Mouse (Mus musculus): Measurements from ENCODE around the gene Il1r1. TPM values are rescaled to one million over a fixed set of nuclear protein-coding genes. Genes with fewer than 3 reads are reported as not detected.

Gene Il1r1
- polyA plus RNA-seq, 1 experiment from 2014 or later = 0.62 TPM

DNA sequence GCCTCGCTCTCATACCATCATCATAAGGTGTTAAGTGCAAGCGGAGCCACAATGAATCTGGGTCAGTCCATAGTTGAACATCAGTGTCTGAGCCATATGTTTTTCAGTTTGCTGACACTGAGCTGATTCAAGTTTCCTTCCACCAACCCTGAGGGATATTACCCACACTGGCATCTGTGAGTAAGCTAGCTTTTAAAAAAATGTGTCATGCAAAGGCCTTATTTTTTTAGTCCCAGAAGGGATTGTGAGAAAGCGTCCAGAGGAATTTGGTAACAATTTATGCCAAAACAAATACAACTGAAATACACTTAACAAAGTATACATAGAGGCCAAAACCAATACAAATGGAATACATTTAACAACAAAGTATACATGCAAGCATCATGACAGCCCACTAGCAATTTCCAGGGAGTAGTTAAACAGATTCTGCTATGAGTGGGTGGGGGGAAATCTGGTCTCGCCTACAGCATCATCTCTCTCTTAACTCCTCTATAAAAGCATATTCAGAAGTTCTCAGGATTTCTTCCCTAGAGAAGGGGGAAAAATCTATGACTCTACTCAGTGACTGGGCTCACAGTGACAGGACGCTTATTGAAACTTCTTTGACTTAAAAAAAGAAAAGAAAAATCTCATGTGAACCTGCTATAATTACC, 10.8 kb downstream of the Il1r1 start:
- Histone ChIP-seq H3K36me3 (replicated peaks) (no peaks in the 10 kb centered on the region), H3K9me3 (no peaks in the 10 kb centered on the region), H3K4me3 (no peak overlapping the region), H3K4me1 (peaks cover 29% of the 10 kb centered on the region), H3K27ac (replicated peaks) (no peak overlapping the region), H3K27me3 (replicated peaks; ENCODE audit: low read depth, poor library complexity, severe bottlenecking) (no peaks in the 10 kb centered on the region)
- no peak for DNase-seq (ENCODE audit: low spot score)
- WGBS = 85% methylated on average over 5 of the region's 5 CpGs

DNA sequence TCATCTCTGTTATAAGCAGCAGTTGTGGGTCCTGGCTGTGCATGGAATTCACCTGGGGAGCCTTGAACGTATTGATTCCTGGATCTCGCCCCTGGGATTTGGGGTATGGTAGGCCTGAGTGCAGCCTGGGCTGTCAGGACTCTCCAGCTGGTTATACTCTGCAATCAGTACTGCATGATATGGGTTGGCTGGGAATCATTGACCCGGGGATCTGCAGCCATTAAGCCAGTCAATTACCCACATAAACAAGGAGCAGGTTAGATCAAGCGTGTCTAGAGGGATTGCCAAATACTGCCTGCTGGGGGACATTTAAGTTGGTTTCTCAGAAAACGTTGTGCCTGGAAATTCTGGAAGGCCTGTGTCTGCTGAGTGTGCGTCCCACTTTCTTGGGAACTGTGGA, 11.8 kb downstream of the Il1r1 start:
- H3K4me3 ChIP-seq = no peak overlapping the region
- no peaks in the 10 kb centered on the region for H3K27me3 ChIP-seq (replicated peaks; ENCODE audit: low read depth, poor library complexity, severe bottlenecking)
- no peak for DNase-seq (ENCODE audit: low spot score)
- no peaks in the 10 kb centered on the region for H3K9me3 ChIP-seq
- no peaks in the 10 kb centered on the region for H3K36me3 ChIP-seq (replicated peaks)
- peaks cover 29% of the 10 kb centered on the region for H3K4me1 ChIP-seq
- H3K27ac ChIP-seq (replicated peaks) = no peak overlapping the region
- 72% methylated on average over 6 of the region's 6 CpGs for WGBS

DNA sequence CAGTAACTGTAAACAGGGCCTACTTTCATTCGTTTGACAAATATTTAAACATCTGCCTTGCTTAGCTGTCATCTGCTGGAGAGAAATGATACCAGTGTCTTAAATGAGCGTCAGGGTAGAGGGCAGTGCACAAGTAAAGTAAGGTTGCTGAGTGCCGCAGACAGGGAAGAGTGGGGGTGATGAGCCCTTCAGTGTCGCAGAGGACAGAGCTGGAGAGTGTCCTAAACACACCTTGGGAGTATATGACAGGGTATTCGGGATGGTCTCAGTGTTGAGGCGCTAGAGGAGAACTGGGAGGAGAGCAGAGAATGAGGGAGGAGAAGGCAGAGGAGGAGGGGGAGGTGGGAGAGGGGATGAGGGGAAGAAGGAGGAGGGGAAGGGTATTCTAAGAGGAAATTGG, 12.2 kb downstream of the Il1r1 start:
- no peaks in the 10 kb centered on the region for H3K36me3 ChIP-seq (replicated peaks)
- no peaks in the 10 kb centered on the region for H3K9me3 ChIP-seq
- H3K27me3 ChIP-seq (replicated peaks; ENCODE audit: low read depth, poor library complexity, severe bottlenecking) = no peaks in the 10 kb centered on the region
- no peak overlapping the region for H3K27ac ChIP-seq (replicated peaks)
- DNase-seq (ENCODE audit: low spot score) = no peak
- no peak overlapping the region for H3K4me3 ChIP-seq
- WGBS = 74% methylated on average over 6 of the region's 6 CpGs
- peaks cover 29% of the 10 kb centered on the region for H3K4me1 ChIP-seq

DNA sequence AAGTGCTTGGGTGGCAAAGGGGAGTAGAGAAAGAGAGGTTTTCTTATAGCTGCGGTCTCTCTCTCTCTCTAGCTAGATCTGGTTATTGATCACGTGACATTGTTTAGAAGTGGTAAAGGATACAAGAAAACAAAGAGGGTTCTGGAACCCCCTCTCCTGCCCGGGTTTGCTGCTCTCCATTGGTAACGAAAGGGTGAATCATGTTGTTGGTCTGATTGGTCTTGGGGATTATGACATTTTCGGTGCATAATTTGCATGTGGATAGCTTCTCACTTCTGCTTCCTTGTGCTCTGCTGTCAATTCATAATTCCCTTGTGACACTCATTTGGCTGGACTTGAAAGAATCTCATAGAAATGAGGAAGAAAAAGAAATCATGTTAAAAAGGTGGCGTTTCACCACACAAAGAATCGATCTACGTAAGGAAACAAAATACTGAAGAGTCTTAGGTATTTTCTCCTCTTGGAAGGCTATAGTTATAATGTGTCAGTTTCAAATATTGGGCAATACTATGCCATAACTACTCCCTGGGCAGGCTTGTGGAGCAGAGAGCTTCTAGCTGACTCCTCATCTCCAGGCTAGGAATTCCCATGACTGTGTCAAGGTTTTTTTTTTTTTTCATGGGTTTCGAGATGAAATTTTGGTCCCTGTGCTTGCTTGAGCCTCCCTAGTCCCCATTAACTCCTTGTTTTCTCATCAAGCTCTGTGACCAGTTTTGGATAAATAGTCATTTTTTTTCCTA, 15.6 kb downstream of the Il1r1 start:
- no peak for DNase-seq (ENCODE audit: low spot score)
- 87% methylated on average over 9 of the region's 9 CpGs for WGBS

DNA sequence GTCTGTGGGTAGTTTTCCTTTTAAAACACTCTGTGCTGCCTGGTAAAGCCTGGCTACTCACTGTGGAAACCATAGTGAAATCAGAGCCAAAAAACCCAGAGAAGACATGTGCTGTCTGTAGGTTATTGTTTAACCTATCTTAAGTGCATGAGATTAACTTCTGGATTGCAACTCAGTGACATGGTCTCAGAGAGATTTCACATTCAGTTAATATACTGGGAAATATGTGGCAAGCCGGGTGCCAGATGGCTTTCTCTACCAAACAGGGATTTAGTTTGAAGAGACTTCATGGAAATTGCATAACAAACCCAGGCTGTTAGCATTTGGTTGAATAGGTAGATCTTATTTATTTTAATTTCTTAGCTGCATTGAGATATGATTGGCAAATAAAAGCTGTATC, 17.8 kb downstream of the Il1r1 start:
- no peaks in the 10 kb centered on the region for H3K27me3 ChIP-seq (replicated peaks; ENCODE audit: low read depth, poor library complexity, severe bottlenecking)
- 86% methylated on average over 1 of the region's 1 CpGs for WGBS
- H3K36me3 ChIP-seq (replicated peaks) = no peaks in the 10 kb centered on the region
- H3K4me1 ChIP-seq = peaks cover under 1% of the 10 kb centered on the region; the same call in 1 of the 2 replicates
- H3K9me3 ChIP-seq = no peaks in the 10 kb centered on the region
- no peak for DNase-seq (ENCODE audit: low spot score)
- no peak overlapping the region for H3K4me3 ChIP-seq
- no peak overlapping the region for H3K27ac ChIP-seq (replicated peaks)

More for the DNA sequence above, 15.6 kb downstream of the Il1r1 start:
- no peak overlapping the region for H3K27ac ChIP-seq (replicated peaks)
- no peak overlapping the region for H3K4me3 ChIP-seq
- H3K36me3 ChIP-seq (replicated peaks) = no peaks in the 10 kb centered on the region
- H3K4me1 ChIP-seq = peaks cover 13% of the 10 kb centered on the region
- H3K27me3 ChIP-seq (replicated peaks; ENCODE audit: low read depth, poor library complexity, severe bottlenecking) = no peaks in the 10 kb centered on the region
- no peaks in the 10 kb centered on the region for H3K9me3 ChIP-seq

DNA sequence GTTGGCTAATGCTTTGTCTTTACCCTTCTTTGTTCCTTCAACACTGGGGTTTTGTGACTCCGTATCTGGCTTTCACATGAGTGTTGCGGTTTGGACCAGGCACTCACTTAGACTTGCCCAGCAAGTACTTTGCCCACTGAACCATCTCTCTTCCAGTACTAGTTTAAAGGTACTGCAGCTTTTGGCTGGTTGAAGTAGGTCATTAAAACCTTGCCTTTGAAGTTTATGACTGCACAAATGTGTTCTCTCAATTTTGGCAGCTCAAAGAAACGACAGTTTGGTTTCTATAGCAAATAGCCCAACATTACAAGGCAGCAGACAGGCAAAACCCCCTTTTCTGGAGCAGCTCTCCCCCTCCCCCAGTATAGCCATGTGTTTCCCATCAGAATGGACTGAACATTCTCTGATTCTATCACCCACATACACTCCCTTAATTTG, 18.7 kb downstream of the Il1r1 start:
- Histone ChIP-seq H3K4me3 (no peak overlapping the region), H3K4me1 (no peaks in the 10 kb centered on the region), H3K36me3 (replicated peaks) (no peaks in the 10 kb centered on the region), H3K27me3 (replicated peaks; ENCODE audit: low read depth, poor library complexity, severe bottlenecking) (no peaks in the 10 kb centered on the region), H3K9me3 (no peaks in the 10 kb centered on the region), H3K27ac (replicated peaks) (no peak overlapping the region)
- 87% methylated on average over 3 of the region's 3 CpGs for WGBS
- no peak for DNase-seq (ENCODE audit: low spot score)

DNA sequence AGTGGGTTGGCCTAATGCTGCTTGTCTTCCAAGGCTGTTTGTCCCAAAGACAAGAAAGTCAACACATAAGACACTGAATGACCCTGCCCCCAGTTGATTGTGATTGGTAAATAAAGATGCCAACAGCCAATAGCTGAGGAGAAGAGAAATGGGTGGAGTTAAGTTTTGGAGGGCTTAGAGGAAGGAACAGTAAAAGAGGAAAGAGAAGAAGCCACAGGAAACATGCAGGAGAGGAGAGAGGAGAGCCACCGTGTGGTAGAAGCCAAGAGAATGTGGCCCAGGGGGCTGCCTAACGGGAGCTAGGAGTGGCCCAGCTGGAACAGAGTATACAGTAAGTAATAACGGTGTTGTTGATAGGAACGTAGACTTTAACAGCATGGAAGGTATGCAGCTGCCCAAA, 25.5 kb downstream of the Il1r1 start:
- H3K4me1 ChIP-seq = no peaks in the 10 kb centered on the region
- no peaks in the 10 kb centered on the region for H3K27me3 ChIP-seq (replicated peaks; ENCODE audit: low read depth, poor library complexity, severe bottlenecking)
- H3K9me3 ChIP-seq = no peaks in the 10 kb centered on the region
- no peak overlapping the region for H3K27ac ChIP-seq (replicated peaks)
- WGBS = 68% methylated on average over 4 of the region's 4 CpGs
- no peak overlapping the region for H3K4me3 ChIP-seq
- no peak for DNase-seq (ENCODE audit: low spot score)
- no peaks in the 10 kb centered on the region for H3K36me3 ChIP-seq (replicated peaks)

DNA sequence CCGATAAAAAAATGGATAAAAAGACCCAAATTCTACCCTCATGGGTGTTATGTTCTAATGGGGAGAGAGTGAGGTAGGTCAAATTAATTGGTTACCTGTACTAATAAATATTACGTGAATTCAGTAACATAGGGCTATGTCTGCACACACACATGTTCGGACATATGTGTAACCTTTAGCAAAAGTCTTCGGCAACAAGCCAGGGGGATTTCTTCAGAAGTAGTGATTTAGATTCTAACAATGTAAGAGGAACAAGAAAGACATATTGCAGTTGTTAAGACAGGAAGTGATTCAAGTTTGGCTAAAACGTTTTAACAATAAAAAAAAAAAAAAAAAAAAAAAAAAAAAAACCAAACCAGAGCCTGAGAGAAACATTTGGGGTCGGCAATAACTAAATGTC, 27.6 kb downstream of the Il1r1 start:
- no peak for DNase-seq (ENCODE audit: low spot score)
- 86% methylated on average over 6 of the region's 6 CpGs for WGBS

DNA sequence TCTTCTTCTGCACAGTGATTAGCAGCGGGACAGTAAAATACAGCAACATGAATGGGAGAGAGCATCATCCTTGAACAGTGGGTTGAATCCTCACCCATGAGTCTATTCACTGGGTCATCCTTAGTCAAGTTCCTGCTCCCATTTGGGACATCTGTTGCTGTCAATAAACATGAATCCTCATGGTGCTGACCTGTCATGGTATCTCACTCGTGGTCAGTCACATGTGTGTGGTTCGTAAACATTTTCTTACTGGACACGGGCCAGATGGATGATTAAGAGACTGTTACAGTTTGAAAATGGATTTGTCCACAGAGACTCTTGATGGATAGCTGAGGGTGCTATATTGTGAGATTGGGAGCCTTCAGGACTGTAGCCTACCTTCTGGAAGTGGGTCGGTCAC, 29.1 kb downstream of the Il1r1 start:
- DNase-seq (ENCODE audit: low spot score) = no peak
- H3K36me3 ChIP-seq (replicated peaks) = no peaks in the 10 kb centered on the region
- WGBS = 87% methylated on average over 5 of the region's 5 CpGs

More for the DNA sequence above, 27.6 kb downstream of the Il1r1 start:
- Histone ChIP-seq H3K4me1 (no peaks in the 10 kb centered on the region), H3K27me3 (replicated peaks; ENCODE audit: low read depth, poor library complexity, severe bottlenecking) (no peaks in the 10 kb centered on the region), H3K9me3 (no peaks in the 10 kb centered on the region), H3K4me3 (no peak overlapping the region), H3K36me3 (replicated peaks) (no peaks in the 10 kb centered on the region), H3K27ac (replicated peaks) (no peak overlapping the region)

DNA sequence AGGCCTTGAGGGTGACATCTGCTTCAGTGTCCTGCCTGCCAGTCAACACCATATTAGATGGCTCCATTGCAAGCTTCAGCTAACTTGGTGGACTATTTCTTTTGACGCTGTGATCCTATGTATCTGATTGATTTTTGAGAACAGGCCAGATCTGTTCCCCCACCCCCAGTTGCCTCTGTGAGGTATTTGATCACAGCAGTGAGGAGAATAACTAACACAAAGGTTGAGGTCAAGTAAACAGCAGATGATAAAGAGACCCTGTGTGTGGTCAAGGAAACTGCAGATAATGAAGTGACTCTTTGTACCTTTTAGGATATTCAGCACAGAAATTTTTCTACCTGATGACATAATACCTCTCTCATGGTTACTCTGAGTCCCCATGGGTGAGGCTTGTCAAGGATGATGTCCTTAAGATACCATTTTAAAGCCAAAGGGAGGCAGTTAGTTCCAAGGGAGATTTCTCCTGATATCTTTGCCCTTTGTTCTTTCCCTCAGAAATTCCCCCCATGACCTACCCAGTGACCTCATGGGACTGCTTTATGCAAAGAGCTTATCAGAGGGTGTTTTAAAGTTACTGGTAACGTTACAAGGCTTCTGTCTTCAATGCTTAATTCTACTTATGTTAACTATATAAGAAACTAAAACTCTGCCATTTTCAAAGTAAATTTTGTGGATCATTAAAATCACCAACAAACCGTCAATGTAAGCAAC, 29.6 kb downstream of the Il1r1 start:
- Histone ChIP-seq H3K4me3 (no peak overlapping the region), H3K4me1 (no peaks in the 10 kb centered on the region), H3K36me3 (replicated peaks) (no peaks in the 10 kb centered on the region), H3K27ac (replicated peaks) (no peak overlapping the region), H3K9me3 (no peaks in the 10 kb centered on the region), H3K27me3 (replicated peaks; ENCODE audit: low read depth, poor library complexity, severe bottlenecking) (no peaks in the 10 kb centered on the region)
- 49% methylated on average over 3 of the region's 3 CpGs for WGBS
- DNase-seq (ENCODE audit: low spot score) = no peak

More for the DNA sequence above, 29.1 kb downstream of the Il1r1 start:
- H3K4me1 ChIP-seq = no peaks in the 10 kb centered on the region
- no peak overlapping the region for H3K4me3 ChIP-seq
- no peaks in the 10 kb centered on the region for H3K9me3 ChIP-seq
- no peaks in the 10 kb centered on the region for H3K27me3 ChIP-seq (replicated peaks; ENCODE audit: low read depth, poor library complexity, severe bottlenecking)
- H3K27ac ChIP-seq (replicated peaks) = no peak overlapping the region

DNA sequence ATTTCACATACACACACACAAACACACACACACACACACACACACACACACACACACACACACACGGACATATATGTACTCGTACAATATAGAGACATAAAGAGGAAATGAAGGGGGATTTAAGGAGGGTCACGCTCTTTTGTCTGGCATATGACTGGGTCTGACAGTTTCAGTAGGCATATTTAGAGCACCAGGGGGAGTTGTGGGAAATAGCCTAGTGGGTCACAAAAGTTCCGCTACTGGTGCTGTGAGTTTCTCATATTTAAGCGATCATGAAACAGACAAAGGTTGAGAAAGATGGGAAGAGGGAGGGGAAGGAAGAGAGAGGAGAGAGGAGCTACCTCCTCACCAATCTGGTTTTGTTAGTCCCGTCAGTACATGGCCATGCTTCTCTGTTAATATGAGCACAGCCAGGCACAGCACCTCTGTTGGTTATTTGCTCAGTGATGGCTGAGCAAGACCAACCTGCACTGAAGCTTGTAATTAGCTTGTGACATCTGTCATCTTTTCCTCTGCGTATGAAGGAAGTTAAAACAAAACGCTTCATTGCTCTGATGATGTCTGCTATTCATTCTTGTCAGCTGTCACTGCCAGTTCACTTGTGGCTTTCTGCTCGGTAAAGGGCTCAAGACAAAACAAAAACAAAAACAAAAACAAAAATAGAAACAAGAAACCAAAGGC, 37.7 kb downstream of the Il1r1 start:
- no peak for DNase-seq (ENCODE audit: low spot score)
- H3K27ac ChIP-seq (replicated peaks) = no peak overlapping the region
- H3K4me1 ChIP-seq = peaks cover 16% of the 10 kb centered on the region
- no peak overlapping the region for H3K4me3 ChIP-seq
- WGBS = 78% methylated on average over 9 of the region's 9 CpGs
- H3K9me3 ChIP-seq = no peaks in the 10 kb centered on the region
- H3K36me3 ChIP-seq (replicated peaks) = no peaks in the 10 kb centered on the region
- peaks cover 27% of the 10 kb centered on the region for H3K27me3 ChIP-seq (replicated peaks; ENCODE audit: low read depth, poor library complexity, severe bottlenecking)

DNA sequence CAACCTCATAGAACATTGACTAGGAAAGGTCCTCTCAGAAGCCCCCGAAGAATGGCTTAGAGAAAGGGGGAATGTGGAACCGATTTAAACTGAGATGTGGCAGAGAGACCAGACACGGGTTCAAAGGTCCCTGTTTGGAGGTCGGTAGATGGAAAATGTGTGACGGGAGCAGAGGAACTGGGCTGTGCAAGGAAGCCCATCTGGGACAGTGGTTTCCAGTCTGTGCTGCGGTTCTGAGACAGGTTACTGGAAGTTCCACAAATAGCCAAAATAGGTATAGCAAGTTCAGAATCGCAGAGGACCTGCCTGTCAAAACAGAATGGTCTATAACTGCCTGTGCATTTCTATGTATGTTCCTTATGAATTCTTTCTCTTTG, 38.2 kb downstream of the Il1r1 start:
- no peak overlapping the region for H3K27ac ChIP-seq (replicated peaks)
- H3K4me1 ChIP-seq = peaks cover 16% of the 10 kb centered on the region
- H3K4me3 ChIP-seq = no peak overlapping the region
- peaks cover 33% of the 10 kb centered on the region for H3K27me3 ChIP-seq (replicated peaks; ENCODE audit: low read depth, poor library complexity, severe bottlenecking)
- no peaks in the 10 kb centered on the region for H3K36me3 ChIP-seq (replicated peaks)
- 56% methylated on average over 7 of the region's 7 CpGs for WGBS
- no peaks in the 10 kb centered on the region for H3K9me3 ChIP-seq
- no peak for DNase-seq (ENCODE audit: low spot score)
